Mouse (Mus musculus) embryonic facial prominence, embryonic 10.5 days (tissue): ENCODE data around the gene Mbtps1. TPM values are rescaled to one million over a fixed set of nuclear protein-coding genes. Genes with fewer than 3 reads are reported as not detected.
A peak's percentile ranks its signal among the peaks of the same experiment; 100 is the strongest.

ENCODE experiments used
- DNase-seq: peaks from one replicate; pipeline ENCODE4 v3.0.0-alpha.2; 2017; ENCODE audit warnings: low spot score
- H3K27ac ChIP-seq: fragments of 300-500 bp; sonication (generic); replicated peaks from 2 replicates; pipeline ENCODE4 v1.5.1; 2016; ENCODE audit warnings: mild to moderate bottlenecking
- H3K27me3 ChIP-seq: fragments of 300-500 bp; sonication (generic); replicated peaks from 2 replicates; pipeline ENCODE4 v1.6.1; 2016; ENCODE audit warnings: low read depth, mild to moderate bottlenecking; ENCODE audit not compliant: poor library complexity, severe bottlenecking
- H3K36me3 ChIP-seq: fragments of 300-500 bp; sonication (generic); replicated peaks from 2 replicates; pipeline ENCODE4 v1.6.1; 2016; ENCODE audit warnings: mild to moderate bottlenecking, moderate library complexity
- H3K4me1 ChIP-seq: fragments of 300-500 bp; sonication (generic); 2 replicates; pipeline ENCODE4 v1.6.1; 2016
- H3K4me3 ChIP-seq: fragments of 300-500 bp; sonication (generic); 2 replicates; pipeline ENCODE4 v1.5.1; 2016; ENCODE audit warnings: mild to moderate bottlenecking, moderate library complexity
- H3K9me3 ChIP-seq: fragments of 300-500 bp; sonication (generic); 2 replicates; pipeline ENCODE4 v1.6.1; 2016; ENCODE audit warnings: mild to moderate bottlenecking
- WGBS: fragments of 180-500 bp; shearing (Covaris S2); methylation state at CpG from one replicate; pipeline ENCODE4 v1.1.7; 2016; 5-methylcytosine and 5-hydroxymethylcytosine counted together
- polyA plus RNA-seq: library from polyadenylated mRNA; unstranded; fragments of >200 nt; fragmentation: Nextera tagmentation; extraction: Ambion mirVana; gene quantifications from 2 replicates; pipeline ENCODE4 v1.2.1, GENCODE M21; 2016

Mbtps1 gene
- polyA plus RNA-seq, 1 experiment from 2014 or later, result 120 TPM

GRCm38 (mm10) chr8:119575366-119575726 is 16.8 kb upstream of the Mbtps1 start:
- no peaks in the 10 kb centered on the region for H3K9me3 ChIP-seq
- no peak for DNase-seq
- no peaks in the 10 kb centered on the region for H3K36me3 ChIP-seq
- H3K4me1 ChIP-seq, result peaks cover 30% of the 10 kb centered on the region
- H3K4me3 ChIP-seq, result peak overlapping the region; percentile 91
- 3% methylated on average over 16 of the region's 16 CpGs for WGBS
- H3K27me3 ChIP-seq, result peaks cover 73% of the 10 kb centered on the region
- peak overlapping the region; percentile 89 for H3K27ac ChIP-seq

- Histone ChIP-seq H3K27me3 (peaks cover 67% of the 10 kb centered on the region), H3K27ac (peak within 1 kb of the TSS; percentile 89), H3K4me3 (peak within 1 kb of the TSS; percentile 91), H3K9me3 (no peaks in the 10 kb centered on the region), H3K4me1 (peaks cover 35% of the 10 kb centered on the region), H3K36me3 (no peaks in the 10 kb centered on the region)
- under 1% methylated on average over 97 of the region's 97 CpGs for WGBS
- DNase-seq, result peak; percentile 96
Measured at GRCm38 (mm10) chr8:119574437-119575365, 16.2 kb upstream of the Mbtps1 start, which contains the start of the genes Hsdl1 and Dnaaf1. Gene Hsdl1 (minus strand): TSS chr8:119575183. Gene Dnaaf1 (plus strand): TSS chr8:119575235.

GRCm38 (mm10) chr8:119572411-119572810 is 13.9 kb upstream of the Mbtps1 start:
- Histone ChIP-seq H3K9me3 (no peaks in the 10 kb centered on the region), H3K27ac (no peak overlapping the region), H3K4me1 (peaks cover 35% of the 10 kb centered on the region), H3K27me3 (peaks cover 46% of the 10 kb centered on the region), H3K4me3 (no peak overlapping the region), H3K36me3 (peaks cover 8% of the 10 kb centered on the region)
- 89% methylated on average over 4 of the region's 4 CpGs for WGBS
- DNase-seq, result no peak

- H3K4me3 ChIP-seq, result no peak overlapping the region
- peaks cover 17% of the 10 kb centered on the region for H3K36me3 ChIP-seq
- H3K27ac ChIP-seq, result no peak overlapping the region
- DNase-seq, result no peak
- 88% methylated on average over 6 of the region's 6 CpGs for WGBS
- no peaks in the 10 kb centered on the region for H3K9me3 ChIP-seq
- H3K4me1 ChIP-seq, result peaks cover 35% of the 10 kb centered on the region
- H3K27me3 ChIP-seq, result peaks cover 34% of the 10 kb centered on the region
Measured at GRCm38 (mm10) chr8:119571135-119571534, 12.6 kb upstream of the Mbtps1 start.

DNA sequence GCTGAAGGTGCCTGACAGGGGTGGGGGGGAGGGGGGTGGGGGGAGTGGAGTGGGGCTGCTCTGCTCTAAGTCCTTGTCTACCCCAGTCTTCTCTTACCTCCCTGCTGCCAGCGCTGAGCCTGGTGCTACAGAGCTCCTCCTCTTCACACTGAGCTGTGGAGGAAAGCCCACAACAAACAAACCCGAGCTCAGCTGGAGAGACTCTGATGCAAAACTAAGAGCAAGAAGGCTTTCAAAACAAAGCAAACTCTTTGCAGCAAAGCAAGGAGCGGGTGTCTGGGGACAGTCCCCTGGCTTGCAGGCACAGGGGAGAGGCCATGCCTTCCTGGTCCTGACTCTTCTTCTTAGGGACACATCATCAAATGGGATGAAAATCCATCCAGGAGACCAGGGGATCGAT is 11.3 kb upstream of the Mbtps1 start:
- Histone ChIP-seq H3K27ac (no peak overlapping the region), H3K36me3 (peaks cover 30% of the 10 kb centered on the region), H3K4me1 (peaks cover 28% of the 10 kb centered on the region), H3K4me3 (no peak overlapping the region), H3K9me3 (no peaks in the 10 kb centered on the region), H3K27me3 (peaks cover 26% of the 10 kb centered on the region)
- no peak for DNase-seq
- 30% methylated on average over 4 of the region's 4 CpGs for WGBS

- H3K4me1 ChIP-seq, result peaks cover 19% of the 10 kb centered on the region
- peaks cover 39% of the 10 kb centered on the region for H3K36me3 ChIP-seq
- H3K27me3 ChIP-seq, result peaks cover 18% of the 10 kb centered on the region
- H3K4me3 ChIP-seq, result no peak overlapping the region
- WGBS, result 60% methylated on average over 7 of the region's 7 CpGs
- DNase-seq, result no peak
- no peak overlapping the region for H3K27ac ChIP-seq
- H3K9me3 ChIP-seq, result no peaks in the 10 kb centered on the region
Measured at GRCm38 (mm10) chr8:119568951-119569350, 10.4 kb upstream of the Mbtps1 start.

DNA sequence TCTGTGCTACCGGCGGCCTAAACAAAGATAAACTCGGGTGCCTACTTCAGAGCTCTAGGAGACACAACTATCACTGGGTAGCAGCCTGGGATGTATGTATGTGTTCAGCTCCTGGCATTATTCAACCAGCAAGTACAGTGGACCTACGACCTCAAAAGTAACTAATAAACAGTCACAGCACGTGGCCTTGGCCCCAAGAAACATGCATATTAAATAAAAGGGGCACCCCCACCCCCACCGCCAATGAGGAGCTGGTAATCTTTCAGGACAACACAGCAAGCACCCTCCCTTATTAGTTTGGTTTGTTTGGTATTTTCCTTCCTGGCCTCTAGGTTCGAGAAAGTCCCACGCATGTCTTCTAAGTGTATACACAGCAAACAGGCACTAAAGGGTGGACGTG is 9.7 kb upstream of the Mbtps1 start:
- no peak overlapping the region for H3K27ac ChIP-seq
- WGBS, result 90% methylated on average over 9 of the region's 9 CpGs
- H3K4me1 ChIP-seq, result peaks cover 12% of the 10 kb centered on the region
- peaks cover 11% of the 10 kb centered on the region for H3K27me3 ChIP-seq
- no peak overlapping the region for H3K4me3 ChIP-seq
- no peaks in the 10 kb centered on the region for H3K9me3 ChIP-seq
- DNase-seq, result no peak
- H3K36me3 ChIP-seq, result peaks cover 46% of the 10 kb centered on the region

- H3K4me3 ChIP-seq, result no peak overlapping the region
- H3K27me3 ChIP-seq, result no peaks in the 10 kb centered on the region
- H3K27ac ChIP-seq, result no peak overlapping the region
- 79% methylated on average over 11 of the region's 11 CpGs for WGBS
- H3K9me3 ChIP-seq, result no peaks in the 10 kb centered on the region
- H3K36me3 ChIP-seq, result peaks cover 63% of the 10 kb centered on the region
- H3K4me1 ChIP-seq, result peaks cover 10% of the 10 kb centered on the region
- no peak for DNase-seq
Measured at GRCm38 (mm10) chr8:119566367-119566766, 7.8 kb upstream of the Mbtps1 start.

- H3K27me3 ChIP-seq, result no peaks in the 10 kb centered on the region
- peaks cover 5% of the 10 kb centered on the region; the same call in 1 of the 2 replicates for H3K4me1 ChIP-seq
- no peak for DNase-seq
- H3K9me3 ChIP-seq, result no peaks in the 10 kb centered on the region
- no peak overlapping the region for H3K4me3 ChIP-seq
- no peak overlapping the region for H3K27ac ChIP-seq
- peaks cover 63% of the 10 kb centered on the region for H3K36me3 ChIP-seq
- 93% methylated on average over 14 of the region's 14 CpGs for WGBS
Measured at GRCm38 (mm10) chr8:119563849-119564251, 5.3 kb upstream of the Mbtps1 start.

- Histone ChIP-seq H3K4me3 (peak overlapping the region; percentile 73), H3K27ac (peak overlapping the region; percentile 93), H3K4me1 (peaks cover 20% of the 10 kb centered on the region), H3K36me3 (peaks cover 37% of the 10 kb centered on the region), H3K9me3 (no peaks in the 10 kb centered on the region), H3K27me3 (no peaks in the 10 kb centered on the region)
- DNase-seq, result no peak
- WGBS, result 90% methylated on average over 6 of the region's 6 CpGs
Measured at GRCm38 (mm10) chr8:119559402-119559720, 826 bp upstream of the Mbtps1 start.

- H3K36me3 ChIP-seq, result peaks cover 25% of the 10 kb centered on the region
- H3K27ac ChIP-seq, result peak overlapping the region; percentile 93
- no peaks in the 10 kb centered on the region for H3K9me3 ChIP-seq
- 1% methylated on average over 55 of the region's 55 CpGs for WGBS
- DNase-seq, result no peak
- peak overlapping the region; percentile 73 for H3K4me3 ChIP-seq
- no peaks in the 10 kb centered on the region for H3K27me3 ChIP-seq
- peaks cover 20% of the 10 kb centered on the region for H3K4me1 ChIP-seq
Measured at GRCm38 (mm10) chr8:119557821-119558602, 523 bp downstream of the Mbtps1 start.

GRCm38 (mm10) chr8:119557132-119557531 is 1.4 kb downstream of the Mbtps1 start:
- DNase-seq, result no peak
- Histone ChIP-seq H3K4me1 (peaks cover 20% of the 10 kb centered on the region), H3K4me3 (peak overlapping the region; percentile 73), H3K27me3 (no peaks in the 10 kb centered on the region), H3K36me3 (peaks cover 17% of the 10 kb centered on the region), H3K9me3 (no peaks in the 10 kb centered on the region), H3K27ac (no peak overlapping the region)
- WGBS, result 89% methylated on average over 9 of the region's 9 CpGs
